Mouse (Mus musculus): ENCODE measurements at regions not wholly inside any gene's neighbourhood (a gene's known extent, or its start where the extent isn't known, plus 50 kb on each side); places are given as distances from the start of the nearest gene placed in this dataset.

DNA sequence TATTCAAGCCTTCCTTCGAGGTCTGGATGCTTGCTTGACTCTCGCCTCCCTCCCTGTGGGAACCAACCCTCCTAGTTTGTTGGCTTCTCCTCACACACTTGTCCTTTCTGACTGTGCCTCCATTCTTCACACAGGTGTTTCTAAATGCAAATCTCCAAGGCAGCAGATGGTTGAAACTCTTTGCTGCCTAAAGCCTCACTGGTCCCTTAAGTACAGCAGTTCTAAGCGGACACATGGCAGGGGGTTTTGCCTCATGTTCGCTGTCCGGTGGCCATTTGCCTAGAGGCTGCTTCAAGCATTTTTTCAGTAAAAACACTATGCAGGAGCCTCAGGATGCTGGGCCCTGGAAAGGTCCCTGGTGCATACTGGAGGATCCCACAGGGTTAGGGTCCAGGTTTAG is 50.9 kb upstream of the Kcnj15 start:
- Histone ChIP-seq H3K4me1 (ENCODE audit: control insufficient read depth in 1 of 2, insufficient read depth in 2 of 2) (peaks cover 38 to 39% of the 10 kb centered on the region in 2 experiments), H3K79me2 (replicated peaks; ENCODE audit: control insufficient read depth, extremely low read depth, insufficient read depth, poor library complexity, severe bottlenecking) (no peaks in the 10 kb centered on the region), H3K9ac (ENCODE audit: insufficient read depth, low read depth) (no peak overlapping the region), H3K27ac (ENCODE audit: insufficient read depth, low read depth) (no peak overlapping the region), H3K27me3 (replicated peaks) (no peaks in the 10 kb centered on the region), H3K36me3 (replicated peaks in 1 of 2; ENCODE audit: control insufficient read depth in 1 of 2, insufficient read depth in 1 of 2, low read length in 1 of 2) (no peaks in the 10 kb centered on the region), H3K9me3 (replicated peaks; ENCODE audit: low read length) (no peaks in the 10 kb centered on the region), H3K4me2 (ENCODE audit: insufficient read depth, low read depth, poor library complexity, severe bottlenecking) (no peak overlapping the region), H3K4me3 (replicated peaks in 1 of 3; ENCODE audit: low read depth in 2 of 3, low read length in 2 of 3, poor library complexity in 1 of 3) (no peak overlapping the region)
- DNase-seq (ENCODE audit: extremely low read depth) = no peak
- in situ Hi-C loops (cut with MboI; ENCODE audit: low pct_ligation_motif_present, low pct_unique_long_range_greater_than_20kb, low sequenced_read_pairs) (loop anchor here (5.0 to 10.0 kb wide), 2 partner anchors 136 to 758 kb away; no protein-coding TSS in a partner anchor), dilution Hi-C loops (cut with MboI; ENCODE audit: extremely low pct_ligation_motif_present, extremely low pct_unique_long_range_greater_than_20kb, low sequenced_read_pairs) (no loop called here)
- TF ChIP-seq SIN3A (IDR thresholded peaks at IDR 0.05; ENCODE audit: low read length) (0 out of 2 replicates have a peak, but pooled peaks have one; percentile 29), EP300 (IDR thresholded peaks at IDR 0.05; ENCODE audit: low read length) (peak; percentile 46; the same call in 1 of the 2 replicates), PAX5 (IDR thresholded peaks at IDR 0.05; ENCODE audit: low read length) (no peak), ETS1 (conservative IDR thresholded peaks at IDR 0.05; ENCODE audit: low read depth, low read length) (peak; percentile 36; the same call in 1 of the 2 replicates), ZNF384 (IDR thresholded peaks at IDR 0.05; ENCODE audit: low read depth, low read length) (no peak), TBP (conservative IDR thresholded peaks at IDR 0.05; ENCODE audit: low read depth, low read length) (0 out of 2 replicates have a peak, but pooled peaks have one; percentile 45), BHLHE40 (IDR thresholded peaks at IDR 0.05; ENCODE audit: low read depth, low read length) (peak; percentile 13; the same call in 1 of the 2 replicates), IRF4 (IDR thresholded peaks at IDR 0.05; ENCODE audit: low read depth, low read length) (peak; percentile 43; the same call in 1 of the 2 replicates), KAT2A (IDR thresholded peaks at IDR 0.05; ENCODE audit: insufficient replicate concordance, low read length) (0 out of 2 replicates have a peak, but pooled peaks have one; percentile 11), MAFK (IDR thresholded peaks at IDR 0.05; ENCODE audit: insufficient replicate concordance, low read length) (no peak; the same call in 1 of the 2 replicates), CHD1 (IDR thresholded peaks at IDR 0.05; ENCODE audit: low read depth, low read length) (no peak), MEF2A (IDR thresholded peaks at IDR 0.05; ENCODE audit: borderline replicate concordance, low read depth, low read length) (peak; percentile 39; the same call in 1 of the 2 replicates), JUND (conservative IDR thresholded peaks at IDR 0.05; ENCODE audit: low read depth, low read length) (no peak), SMC3 (IDR thresholded peaks at IDR 0.05; ENCODE audit: low read depth, low read length) (no peak), NRF1 (IDR thresholded peaks at IDR 0.05; ENCODE audit: low read depth, low read length) (no peak), USF1 (IDR thresholded peaks at IDR 0.05; ENCODE audit: low read depth, low read length) (no peak), RCOR1 (conservative IDR thresholded peaks at IDR 0.05; ENCODE audit: low read depth, low read length) (no peak; the same call in none of the 2 replicates), MAX (IDR thresholded peaks at IDR 0.05; ENCODE audit: low read length) (peak; percentile 89), JUN (IDR thresholded peaks at IDR 0.05; ENCODE audit: insufficient read depth, low read depth, low read length) (no peak), ELF1 (IDR thresholded peaks at IDR 0.05; ENCODE audit: low read depth, low read length) (no peak), E2F4 (IDR thresholded peaks at IDR 0.05; ENCODE audit: insufficient replicate concordance, low read depth, low read length) (no peak), UBTF (IDR thresholded peaks at IDR 0.05; ENCODE audit: low read depth, low read length) (no peak; the same call in 1 of the 2 replicates), CHD2 (IDR thresholded peaks at IDR 0.05; ENCODE audit: low read length) (peak; percentile 12; the same call in 1 of the 2 replicates), HCFC1 (IDR thresholded peaks at IDR 0.05; ENCODE audit: low read depth, low read length) (no peak; the same call in 1 of the 2 replicates), MYC (IDR thresholded peaks at IDR 0.05; ENCODE audit: low read depth, low read length) (peak; percentile 78), MAZ (IDR thresholded peaks at IDR 0.05; ENCODE audit: low read depth, low read length) (0 out of 2 replicates have a peak, but pooled peaks have one; percentile 30), NELFE (IDR thresholded peaks at IDR 0.05; ENCODE audit: low read depth, low read length) (no peak), USF2 (conservative IDR thresholded peaks at IDR 0.05; ENCODE audit: low read depth, low read length) (no peak), POLR2AphosphoS2 (IDR thresholded peaks at IDR 0.05; ENCODE audit: low read depth, low read length) (no peak), ZMIZ1 (IDR thresholded peaks at IDR 0.05; ENCODE audit: low read depth, low read length) (no peak), ZC3H11A (IDR thresholded peaks at IDR 0.05; ENCODE audit: low read depth, low read length) (no peak), GABPA (IDR thresholded peaks at IDR 0.05; ENCODE audit: insufficient replicate concordance, low read depth, low read length) (no peak), TCF12 (IDR thresholded peaks at IDR 0.05; ENCODE audit: low read depth, low read length) (peak; percentile 78), RAD21 (IDR thresholded peaks at IDR 0.05; ENCODE audit: low read depth, low read length) (no peak), ZKSCAN1 (IDR thresholded peaks at IDR 0.05; ENCODE audit: borderline replicate concordance, low read depth, low read length) (no peak), MXI1 (IDR thresholded peaks at IDR 0.05; ENCODE audit: low read depth, low read length) (0 out of 2 replicates have a peak, but pooled peaks have one; percentile 36), CTCF (conservative IDR thresholded peaks at IDR 0.05 in 1 of 2, IDR thresholded peaks at IDR 0.05 in 1 of 2; ENCODE audit: low read depth in 2 of 2, low read length in 2 of 2) (no peak), POLR2A (IDR thresholded peaks at IDR 0.05; ENCODE audit: low read depth, low read length) (no peak)
